21 mouse cellular contexts compared by ENCODE assay signal in the genomic region with DNA sequence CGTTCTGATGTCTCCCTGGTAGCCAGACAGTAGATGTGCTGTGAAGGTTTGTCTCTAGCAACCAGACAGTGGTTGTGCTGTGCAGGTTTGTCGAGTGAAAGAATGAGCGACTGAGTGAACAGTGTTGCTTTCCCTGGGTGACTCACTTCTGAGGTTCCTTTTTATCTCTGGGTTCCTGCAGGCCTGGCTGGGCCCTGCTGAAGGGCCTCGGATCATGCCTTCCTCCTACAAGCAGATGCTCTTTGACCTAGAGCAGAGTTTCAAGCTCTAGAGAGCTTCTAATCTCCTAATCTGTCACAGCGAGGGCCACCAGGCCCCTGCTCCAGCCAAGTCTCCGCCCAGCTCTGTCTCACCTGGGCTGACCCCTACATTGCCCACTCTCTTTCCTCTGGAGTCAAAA.
A peak's percentile ranks its signal among the peaks of the same experiment; 100 is the strongest.
DNase-seq lines count a peak whose midpoint lies in the region; ATAC-seq and TF ChIP-seq lines count a peak whose summit lies in the region.
"Had no signal": no experiment of that assay in that cellular context is flagged by ENCODE, and none has a peak within 500 bp of the region (broad histone marks: within the 10 kb centered on the region; RNA-seq: fewer than 3 reads in every experiment).

No protein-coding gene starts in this region.

- 64% methylated on average over 6 of the region's 6 CpGs for WGBS in intestine, embryonic 15.5 days
- WGBS in olfactory bulb, adult 2 months, result 71% methylated on average over 6 of the region's 6 CpGs
- 61% methylated on average over 6 of the region's 6 CpGs for WGBS in lung, adult 2 months
- 49% methylated on average over 6 of the region's 6 CpGs for WGBS in liver, embryonic 11.5 days
- WGBS in hindbrain, embryonic 16.5 days, result 79% methylated on average over 6 of the region's 6 CpGs

- H3K27me3 ChIP-seq in E14TG2a.4 (ENCODE audit: insufficient read depth, low read length) (no peaks in the 10 kb centered on the region), ES-Bruce4 (ENCODE audit: control insufficient read depth, insufficient read depth, low read length, poor library complexity, severe bottlenecking) (no peaks in the 10 kb centered on the region)
- H3K27me3 ChIP-seq in intestine, embryonic 15.5 days (replicated peaks), result no peaks in the 10 kb centered on the region
- no peaks in the 10 kb centered on the region for H3K27me3 ChIP-seq in liver, embryonic 11.5 days (replicated peaks; ENCODE audit: control insufficient read depth, insufficient read depth, low read length)
- no peaks in the 10 kb centered on the region for H3K27me3 ChIP-seq in hindbrain, embryonic 16.5 days (replicated peaks; ENCODE audit: control insufficient read depth, insufficient read depth, low read length)
- H3K27me3 ChIP-seq: embryonic facial prominence, embryonic 12.5 days; embryonic facial prominence, embryonic 15.5 days; forebrain, embryonic 12.5 days; forebrain, embryonic 15.5 days had no signal

- H3K36me3 ChIP-seq in E14TG2a.4 (ENCODE audit: insufficient read depth, low read length) (no peaks in the 10 kb centered on the region), ES-Bruce4 (ENCODE audit: control insufficient read depth, insufficient read depth, low read length, poor library complexity, severe bottlenecking) (no peaks in the 10 kb centered on the region)
- H3K36me3 ChIP-seq in intestine, embryonic 15.5 days, result no peaks in the 10 kb centered on the region
- no peaks in the 10 kb centered on the region for H3K36me3 ChIP-seq in liver, embryonic 11.5 days (ENCODE audit: control insufficient read depth, insufficient read depth, low read length)
- H3K36me3 ChIP-seq in hindbrain, embryonic 16.5 days (ENCODE audit: control insufficient read depth, insufficient read depth, low read length), result no peaks in the 10 kb centered on the region
- H3K36me3 ChIP-seq: embryonic facial prominence, embryonic 12.5 days; embryonic facial prominence, embryonic 15.5 days; forebrain, embryonic 12.5 days; forebrain, embryonic 15.5 days; heart, embryonic 10.5 days; heart, embryonic 13.5 days had no signal

- TF ChIP-seq CTCF in E14TG2a.4 (conservative IDR thresholded peaks at IDR 0.05; ENCODE audit: low read length) (no peak), ES-Bruce4 (IDR thresholded peaks at IDR 0.05; ENCODE audit: low read depth, low read length) (no peak)
- no peak for TF ChIP-seq CTCF in olfactory bulb, adult 2 months (IDR thresholded peaks at IDR 0.05; ENCODE audit: insufficient read depth, low read depth, low read length)
- no peak for TF ChIP-seq CTCF in lung, adult 2 months (IDR thresholded peaks at IDR 0.05; ENCODE audit: insufficient read depth, low read length)

- H3K4me2 ChIP-seq in intestine, embryonic 15.5 days (replicated peaks), result no peak overlapping the region
- no peak overlapping the region for H3K4me2 ChIP-seq in liver, embryonic 11.5 days
- no peak overlapping the region for H3K4me2 ChIP-seq in hindbrain, embryonic 16.5 days (ENCODE audit: low read length)
- H3K4me2 ChIP-seq: embryonic facial prominence, embryonic 12.5 days; embryonic facial prominence, embryonic 15.5 days; forebrain, embryonic 12.5 days; forebrain, embryonic 15.5 days; heart, embryonic 13.5 days; hindbrain, embryonic 14.5 days had no signal

- ATAC-seq in intestine, embryonic 15.5 days, result peak; percentile 71
- no peak for ATAC-seq in liver, embryonic 11.5 days (replicated peaks; ENCODE audit: low FRiP score)
- no peak for ATAC-seq in hindbrain, embryonic 16.5 days
- ATAC-seq: CD4-positive, CD25-positive, alpha-beta regulatory T cell, adult 4 months; forebrain, embryonic 15.5 days had no signal

- H3K9me3 ChIP-seq in E14TG2a.4 (ENCODE audit: low read length), result no peaks in the 10 kb centered on the region
- H3K9me3 ChIP-seq in ES-Bruce4 (replicated peaks; ENCODE audit: control insufficient read depth, insufficient read depth, low read length, poor library complexity, severe bottlenecking), result no peaks in the 10 kb centered on the region
- H3K9me3 ChIP-seq in intestine, embryonic 15.5 days, result no peaks in the 10 kb centered on the region
- no peaks in the 10 kb centered on the region for H3K9me3 ChIP-seq in liver, embryonic 11.5 days (ENCODE audit: control insufficient read depth, low read length)
- H3K9me3 ChIP-seq in hindbrain, embryonic 16.5 days (ENCODE audit: control insufficient read depth, low read length), result peaks cover 5% of the 10 kb centered on the region
- H3K9me3 ChIP-seq: embryonic facial prominence, embryonic 15.5 days; forebrain, embryonic 15.5 days; heart, embryonic 10.5 days had no signal

- peak overlapping the region; percentile 62 for H3K9ac ChIP-seq in ES-Bruce4 (ENCODE audit: low read depth, poor library complexity, severe bottlenecking)
- H3K9ac ChIP-seq in intestine, embryonic 15.5 days, result no peak overlapping the region
- H3K9ac ChIP-seq in liver, embryonic 11.5 days (ENCODE audit: low read depth, low read length), result no peak overlapping the region
- H3K9ac ChIP-seq in hindbrain, embryonic 16.5 days (ENCODE audit: low read depth, low read length), result no peak overlapping the region
- H3K9ac ChIP-seq: embryonic facial prominence, embryonic 12.5 days; embryonic facial prominence, embryonic 15.5 days; forebrain, embryonic 12.5 days; forebrain, embryonic 15.5 days; heart, embryonic 13.5 days; hindbrain, embryonic 14.5 days had no signal

- no peak for DNase-seq in lung, adult 2 months
- no peak for DNase-seq in liver, embryonic 11.5 days (ENCODE audit: low spot score)
- DNase-seq in ovary, postnatal 36 days (ENCODE audit: low spot score), result no peak
- DNase-seq: adrenal gland, adult 2 months; adrenal gland, postnatal 14 days; cerebellum, adult 11-12 months; cerebellum, adult 8-10 months had no signal

- H3K4me1 ChIP-seq in E14TG2a.4 (replicated peaks; ENCODE audit: low read depth, low read length) (peaks cover 72% of the 10 kb centered on the region), ES-Bruce4 (ENCODE audit: control insufficient read depth, insufficient read depth, low read length) (peaks cover 14% of the 10 kb centered on the region)
- no peaks in the 10 kb centered on the region for H3K4me1 ChIP-seq in intestine, embryonic 15.5 days (replicated peaks)
- peaks cover 28% of the 10 kb centered on the region for H3K4me1 ChIP-seq in olfactory bulb, adult 2 months (ENCODE audit: control insufficient read depth, insufficient read depth, low read length)
- H3K4me1 ChIP-seq in lung, adult 2 months (ENCODE audit: control insufficient read depth, insufficient read depth, low read length), result no peaks in the 10 kb centered on the region
- no peaks in the 10 kb centered on the region for H3K4me1 ChIP-seq in liver, embryonic 11.5 days (replicated peaks; ENCODE audit: control insufficient read depth, insufficient read depth, low read length)
- H3K4me1 ChIP-seq in hindbrain, embryonic 16.5 days (ENCODE audit: control insufficient read depth, insufficient read depth, low read depth, low read length), result no peaks in the 10 kb centered on the region
- H3K4me1 ChIP-seq: embryonic facial prominence, embryonic 12.5 days; embryonic facial prominence, embryonic 15.5 days; forebrain, embryonic 12.5 days; forebrain, embryonic 15.5 days had no signal

- H3K27ac ChIP-seq in ES-Bruce4 (ENCODE audit: insufficient read depth, low read length), result peak overlapping the region; percentile 23
- H3K27ac ChIP-seq in intestine, embryonic 15.5 days, result no peak overlapping the region
- H3K27ac ChIP-seq in olfactory bulb, adult 2 months (ENCODE audit: insufficient read depth, low read depth, low read length), result peak overlapping the region; percentile 66; the same call in 1 of the 2 replicates
- no peak overlapping the region for H3K27ac ChIP-seq in liver, embryonic 11.5 days (ENCODE audit: low read depth, low read length)
- no peak overlapping the region for H3K27ac ChIP-seq in hindbrain, embryonic 16.5 days (ENCODE audit: low read depth, low read length)
- H3K27ac ChIP-seq: embryonic facial prominence, embryonic 12.5 days; embryonic facial prominence, embryonic 15.5 days; forebrain, embryonic 12.5 days; forebrain, embryonic 15.5 days; heart, adult 2 months; heart, embryonic 10.5 days; heart, embryonic 13.5 days; hindbrain, embryonic 14.5 days had no signal

- no peak for TF ChIP-seq EP300 in ES-Bruce4 (IDR thresholded peaks at IDR 0.05; ENCODE audit: insufficient read depth, low read depth, low read length)

- H3K4me3 ChIP-seq in E14TG2a.4 (replicated peaks; ENCODE audit: low read length) (peak overlapping the region; percentile 67; the same call in 1 of the 2 replicates), ES-Bruce4 (ENCODE audit: low read depth, low read length) (no peak overlapping the region)
- H3K4me3 ChIP-seq in intestine, embryonic 15.5 days (replicated peaks), result no peak overlapping the region
- H3K4me3 ChIP-seq in olfactory bulb, adult 2 months (ENCODE audit: insufficient read depth, low read depth, low read length), result no peak overlapping the region
- H3K4me3 ChIP-seq in lung, adult 2 months (replicated peaks; ENCODE audit: extremely low read depth, low read depth, low read length), result no peak overlapping the region
- H3K4me3 ChIP-seq in liver, embryonic 11.5 days (ENCODE audit: low read depth, low read length), result no peak overlapping the region
- H3K4me3 ChIP-seq in hindbrain, embryonic 16.5 days (ENCODE audit: low read length), result no peak overlapping the region
- H3K4me3 ChIP-seq: embryonic facial prominence, embryonic 12.5 days; embryonic facial prominence, embryonic 15.5 days; forebrain, embryonic 12.5 days; forebrain, embryonic 15.5 days; heart, adult 2 months; heart, embryonic 10.5 days; heart, embryonic 13.5 days had no signal

- TF ChIP-seq POLR2A in ES-Bruce4 (IDR thresholded peaks at IDR 0.05; ENCODE audit: insufficient read depth, low read length), result no peak
- no peak for TF ChIP-seq POLR2A in olfactory bulb, adult 2 months (IDR thresholded peaks at IDR 0.05; ENCODE audit: insufficient read depth, low read depth, low read length)
- no peak for TF ChIP-seq POLR2A in lung, adult 2 months (IDR thresholded peaks at IDR 0.05; ENCODE audit: borderline replicate concordance, extremely low read depth, low read depth, low read length)

Comparison
In these comparisons a context has a peak if more than half of its experiments do, and no peak if none do; other contexts are left out.
1. H3K27ac ChIP-seq: peak in ES-Bruce4 (single experiment) and olfactory bulb, adult 2 months (single experiment); none in intestine, embryonic 15.5 days (single experiment), liver, embryonic 11.5 days (single experiment) and hindbrain, embryonic 16.5 days (single experiment).